Mouse (Mus musculus): ENCODE results near the gene Rai1.

Gene Rai1

GRCm38 (mm10) chr11:60190055-60190641 is 85.3 kb downstream of the Rai1 start:
- DNase-seq (ENCODE audit: low read depth, low spot score): no peak

GRCm38 (mm10) chr11:60192534-60192933 is 87.7 kb downstream of the Rai1 start:
- no peak for DNase-seq (ENCODE audit: low read depth, low spot score)

GRCm38 (mm10) chr11:60193556-60193955 is 88.7 kb downstream of the Rai1 start:
- no peak for DNase-seq (ENCODE audit: low read depth, low spot score)

GRCm38 (mm10) chr11:60195108-60195507 is 90.3 kb downstream of the Rai1 start:
- DNase-seq (ENCODE audit: low read depth, low spot score): peak; percentile 76

- DNase-seq (ENCODE audit: low read depth, low spot score): no peak
Observed at GRCm38 (mm10) chr11:60196344-60196743, 91.5 kb downstream of the Rai1 start.

- no peak for DNase-seq (ENCODE audit: low read depth, low spot score)
Observed at GRCm38 (mm10) chr11:60197998-60198619, 93.3 kb downstream of the Rai1 start.

- DNase-seq (ENCODE audit: low read depth, low spot score): no peak
Observed at GRCm38 (mm10) chr11:60198651-60199050, 93.8 kb downstream of the Rai1 start.

GRCm38 (mm10) chr11:60199702-60200184 is 94.9 kb downstream of the Rai1 start:
- DNase-seq (ENCODE audit: low read depth, low spot score): peak; percentile 89

- no peak for DNase-seq (ENCODE audit: low read depth, low spot score)
Observed at GRCm38 (mm10) chr11:60200384-60200783, 95.6 kb downstream of the Rai1 start.

GRCm38 (mm10) chr11:60202710-60203638 is 98.2 kb downstream of the Rai1 start:
- DNase-seq (ENCODE audit: low read depth, low spot score): no peak

- no peak for DNase-seq (ENCODE audit: low read depth, low spot score)
Observed at GRCm38 (mm10) chr11:60205026-60205425, 100.2 kb downstream of the Rai1 start.

- no peak for DNase-seq (ENCODE audit: low read depth, low spot score)
Observed at GRCm38 (mm10) chr11:60206207-60206606, 101.4 kb downstream of the Rai1 start.

GRCm38 (mm10) chr11:60208201-60208600 is 103.4 kb downstream of the Rai1 start:
- DNase-seq (ENCODE audit: low read depth, low spot score): no peak

GRCm38 (mm10) chr11:60208712-60209111 is 103.9 kb downstream of the Rai1 start:
- DNase-seq (ENCODE audit: low read depth, low spot score): no peak

- DNase-seq (ENCODE audit: low read depth, low spot score): no peak
Observed at GRCm38 (mm10) chr11:60209217-60209932, 104.6 kb downstream of the Rai1 start.

GRCm38 (mm10) chr11:60209933-60210249 is 105.1 kb downstream of the Rai1 start:
- DNase-seq (ENCODE audit: low read depth, low spot score): no peak

GRCm38 (mm10) chr11:60210305-60210724 is 105.5 kb downstream of the Rai1 start:
- peak; percentile 97 for DNase-seq (ENCODE audit: low read depth, low spot score)

GRCm38 (mm10) chr11:60211152-60211551 is 106.3 kb downstream of the Rai1 start:
- no peak for DNase-seq (ENCODE audit: low read depth, low spot score)

- DNase-seq (ENCODE audit: low read depth, low spot score): no peak
Observed at GRCm38 (mm10) chr11:60211761-60212160, 106.9 kb downstream of the Rai1 start.

- no peak for DNase-seq (ENCODE audit: low read depth, low spot score)
Observed at GRCm38 (mm10) chr11:60213266-60213665, 108.5 kb downstream of the Rai1 start.

- DNase-seq (ENCODE audit: low read depth, low spot score): no peak
Observed at GRCm38 (mm10) chr11:60216671-60217070, 111.9 kb downstream of the Rai1 start.

GRCm38 (mm10) chr11:60217467-60217866 is 112.7 kb downstream of the Rai1 start:
- no peak for DNase-seq (ENCODE audit: low read depth, low spot score)
